Mouse (Mus musculus): ENCODE measurements at regions not wholly inside any gene's neighbourhood (a gene's known extent, or its start where the extent isn't known, plus 50 kb on each side); places are given as distances from the start of the nearest gene placed in this dataset.

DNA sequence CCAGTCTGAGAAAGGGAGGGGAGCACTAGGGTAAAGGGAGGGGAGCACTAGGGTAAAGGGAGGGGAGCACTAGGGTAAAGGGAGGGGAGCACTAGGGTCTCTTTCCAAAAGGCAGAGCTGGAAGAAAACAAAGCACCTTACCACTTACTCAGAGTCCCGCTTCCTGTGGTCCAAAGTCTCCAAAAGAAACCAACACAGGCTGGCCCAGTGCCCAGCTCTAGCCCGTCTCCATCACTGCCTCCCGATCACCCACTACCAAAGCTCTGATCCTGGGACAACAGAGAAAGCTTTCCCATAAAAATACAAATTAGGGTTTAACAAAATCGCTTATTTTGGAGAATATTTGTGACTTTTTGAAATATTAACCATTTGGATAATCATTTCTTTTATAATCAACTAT, 188.4 kb upstream of the Ppp2r2d start:
- TF ChIP-seq POLR2A (IDR thresholded peaks at IDR 0.05; ENCODE audit: insufficient read depth, low read length) = no peak
- Histone ChIP-seq H3K9ac (ENCODE audit: low read depth, poor library complexity, severe bottlenecking) (no peak overlapping the region), H3K4me3 (ENCODE audit: low read depth, low read length) (no peak overlapping the region), H3K4me1 (ENCODE audit: control insufficient read depth, insufficient read depth, low read length) (peaks cover 5% of the 10 kb centered on the region), H3K27ac (ENCODE audit: insufficient read depth, low read length) (no peak overlapping the region), H3K9me3 (replicated peaks; ENCODE audit: control insufficient read depth, insufficient read depth, low read length, poor library complexity, severe bottlenecking) (no peaks in the 10 kb centered on the region; the same call in 1 of the 2 replicates), H3K36me3 (ENCODE audit: control insufficient read depth, insufficient read depth, low read length, poor library complexity, severe bottlenecking) (no peaks in the 10 kb centered on the region), H3K27me3 (ENCODE audit: control insufficient read depth, insufficient read depth, low read length, poor library complexity, severe bottlenecking) (no peaks in the 10 kb centered on the region)

DNA sequence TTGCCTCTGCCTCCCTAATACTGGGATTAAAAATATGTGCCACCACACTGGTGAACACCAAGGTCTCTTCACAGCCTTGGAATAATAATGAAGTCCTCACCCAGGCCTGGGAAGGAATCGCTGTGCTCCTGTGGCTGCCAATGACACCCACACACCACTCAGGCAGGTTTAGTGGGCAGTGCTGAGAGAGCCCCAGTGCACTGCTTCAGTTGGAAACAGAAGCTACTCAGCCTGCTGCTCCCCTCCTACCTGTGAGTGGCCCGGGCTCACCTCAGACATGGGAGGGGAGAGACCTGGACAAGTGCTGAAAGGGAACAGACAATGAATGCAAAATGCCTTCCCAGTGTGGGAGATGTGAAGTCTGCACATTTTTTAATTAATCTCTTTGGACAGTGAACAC, 188.8 kb upstream of the Ppp2r2d start:
- peaks cover 5% of the 10 kb centered on the region for H3K4me1 ChIP-seq (ENCODE audit: control insufficient read depth, insufficient read depth, low read length)
- H3K27me3 ChIP-seq (ENCODE audit: control insufficient read depth, insufficient read depth, low read length, poor library complexity, severe bottlenecking) = no peaks in the 10 kb centered on the region
- no peaks in the 10 kb centered on the region for H3K36me3 ChIP-seq (ENCODE audit: control insufficient read depth, insufficient read depth, low read length, poor library complexity, severe bottlenecking)
- TF ChIP-seq CTCF (IDR thresholded peaks at IDR 0.05; ENCODE audit: low read depth, low read length) (no peak), EP300 (IDR thresholded peaks at IDR 0.05; ENCODE audit: insufficient read depth, low read depth, low read length) (no peak), POLR2A (IDR thresholded peaks at IDR 0.05; ENCODE audit: insufficient read depth, low read length) (no peak)
- no peak overlapping the region for H3K9ac ChIP-seq (ENCODE audit: low read depth, poor library complexity, severe bottlenecking)
- H3K4me3 ChIP-seq (ENCODE audit: low read depth, low read length) = no peak overlapping the region
- H3K9me3 ChIP-seq (replicated peaks; ENCODE audit: control insufficient read depth, insufficient read depth, low read length, poor library complexity, severe bottlenecking) = no peaks in the 10 kb centered on the region; the same call in 1 of the 2 replicates
- H3K27ac ChIP-seq (ENCODE audit: insufficient read depth, low read length) = no peak overlapping the region

DNA sequence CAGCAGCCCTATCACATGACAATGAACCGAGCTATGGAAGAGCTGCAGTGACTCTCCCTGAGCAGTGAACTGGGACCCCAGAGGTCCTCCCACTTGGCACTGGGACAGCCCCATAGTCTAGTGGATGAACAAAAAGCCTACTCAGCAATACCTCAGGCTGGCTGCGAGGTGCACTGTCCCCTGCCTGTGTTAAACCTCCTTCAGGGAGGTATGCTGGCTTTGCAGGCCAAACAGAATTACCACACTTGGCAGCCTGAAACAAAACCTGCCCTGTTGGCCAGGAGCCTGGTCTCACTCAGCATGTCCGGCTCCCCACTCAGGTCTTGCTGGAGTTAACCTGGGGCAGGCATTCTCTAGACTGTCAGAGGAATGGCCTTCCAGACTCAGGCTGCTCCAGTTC, 189.9 kb upstream of the Ppp2r2d start:
- H3K4me1 ChIP-seq (ENCODE audit: control insufficient read depth, insufficient read depth, low read length) = peaks cover 5% of the 10 kb centered on the region
- H3K36me3 ChIP-seq (ENCODE audit: control insufficient read depth, insufficient read depth, low read length, poor library complexity, severe bottlenecking) = no peaks in the 10 kb centered on the region
- H3K9me3 ChIP-seq (replicated peaks; ENCODE audit: control insufficient read depth, insufficient read depth, low read length, poor library complexity, severe bottlenecking) = no peaks in the 10 kb centered on the region; the same call in 1 of the 2 replicates
- H3K9ac ChIP-seq (ENCODE audit: low read depth, poor library complexity, severe bottlenecking) = no peak overlapping the region
- no peak overlapping the region for H3K4me3 ChIP-seq (ENCODE audit: low read depth, low read length)
- no peaks in the 10 kb centered on the region for H3K27me3 ChIP-seq (ENCODE audit: control insufficient read depth, insufficient read depth, low read length, poor library complexity, severe bottlenecking)
- no peak overlapping the region for H3K27ac ChIP-seq (ENCODE audit: insufficient read depth, low read length)
- TF ChIP-seq POLR2A (IDR thresholded peaks at IDR 0.05; ENCODE audit: insufficient read depth, low read length) (no peak), EP300 (IDR thresholded peaks at IDR 0.05; ENCODE audit: insufficient read depth, low read depth, low read length) (no peak), CTCF (IDR thresholded peaks at IDR 0.05; ENCODE audit: low read depth, low read length) (no peak)

DNA sequence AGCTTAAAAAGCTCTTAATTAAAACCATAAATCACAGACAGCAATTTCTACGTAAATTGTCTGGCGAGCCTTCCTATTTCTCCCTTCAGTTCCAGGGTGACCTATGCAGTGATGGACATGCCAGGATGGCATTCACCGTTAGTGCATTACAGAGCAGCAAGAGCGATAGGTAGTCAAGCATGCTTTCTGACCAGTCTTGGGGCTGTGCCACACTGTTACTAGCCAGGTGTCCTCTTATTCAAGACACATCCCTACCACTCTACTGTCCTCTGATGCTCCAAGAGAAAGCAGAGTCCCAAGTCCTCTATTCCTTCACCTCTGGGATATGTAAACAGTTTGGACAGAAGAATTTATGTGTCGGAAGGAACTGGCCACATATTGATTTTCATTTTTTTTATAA, 194.9 kb upstream of the Ppp2r2d start:
- H3K9me3 ChIP-seq (replicated peaks; ENCODE audit: control insufficient read depth, insufficient read depth, low read length, poor library complexity, severe bottlenecking) = no peaks in the 10 kb centered on the region; the same call in 1 of the 2 replicates
- H3K36me3 ChIP-seq (ENCODE audit: control insufficient read depth, insufficient read depth, low read length, poor library complexity, severe bottlenecking) = no peaks in the 10 kb centered on the region
- TF ChIP-seq CTCF (IDR thresholded peaks at IDR 0.05; ENCODE audit: low read depth, low read length) = no peak
- TF ChIP-seq EP300 (IDR thresholded peaks at IDR 0.05; ENCODE audit: insufficient read depth, low read depth, low read length) = no peak
- TF ChIP-seq POLR2A (IDR thresholded peaks at IDR 0.05; ENCODE audit: insufficient read depth, low read length) = no peak
- no peak overlapping the region for H3K9ac ChIP-seq (ENCODE audit: low read depth, poor library complexity, severe bottlenecking)
- no peaks in the 10 kb centered on the region for H3K27me3 ChIP-seq (ENCODE audit: control insufficient read depth, insufficient read depth, low read length, poor library complexity, severe bottlenecking)
- H3K4me1 ChIP-seq (ENCODE audit: control insufficient read depth, insufficient read depth, low read length) = peaks cover 3% of the 10 kb centered on the region
- no peak overlapping the region for H3K4me3 ChIP-seq (ENCODE audit: low read depth, low read length)
- no peak overlapping the region for H3K27ac ChIP-seq (ENCODE audit: insufficient read depth, low read length)

DNA sequence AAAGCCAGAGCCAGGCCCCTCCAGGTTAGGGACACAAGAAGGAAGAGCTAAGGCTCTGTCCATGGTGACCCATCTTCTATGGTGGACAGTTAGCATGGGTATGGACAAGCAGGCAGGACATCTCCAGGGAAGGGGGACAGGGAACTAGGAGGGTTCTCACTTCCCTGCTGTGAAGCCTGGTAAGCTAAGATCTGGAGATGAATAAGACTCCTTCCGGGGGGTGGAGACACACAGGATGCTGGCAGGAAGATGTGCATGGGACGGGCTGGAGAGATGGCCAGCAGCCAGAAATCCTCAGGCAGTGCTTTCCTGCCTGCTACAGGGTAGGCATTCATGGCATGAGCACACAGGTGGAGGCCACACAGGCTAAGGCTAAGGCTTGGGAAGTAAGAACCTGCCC, 198.2 kb upstream of the Ppp2r2d start:
- Histone ChIP-seq H3K9me3 (replicated peaks; ENCODE audit: control insufficient read depth, insufficient read depth, low read length, poor library complexity, severe bottlenecking) (no peaks in the 10 kb centered on the region; the same call in 1 of the 2 replicates), H3K4me1 (ENCODE audit: control insufficient read depth, insufficient read depth, low read length) (no peaks in the 10 kb centered on the region), H3K36me3 (ENCODE audit: control insufficient read depth, insufficient read depth, low read length, poor library complexity, severe bottlenecking) (no peaks in the 10 kb centered on the region), H3K4me3 (ENCODE audit: low read depth, low read length) (no peak overlapping the region), H3K27me3 (ENCODE audit: control insufficient read depth, insufficient read depth, low read length, poor library complexity, severe bottlenecking) (no peaks in the 10 kb centered on the region), H3K9ac (ENCODE audit: low read depth, poor library complexity, severe bottlenecking) (no peak overlapping the region), H3K27ac (ENCODE audit: insufficient read depth, low read length) (no peak overlapping the region)
- no peak for TF ChIP-seq POLR2A (IDR thresholded peaks at IDR 0.05; ENCODE audit: insufficient read depth, low read length)
- no peak for TF ChIP-seq CTCF (IDR thresholded peaks at IDR 0.05; ENCODE audit: low read depth, low read length)
- TF ChIP-seq EP300 (IDR thresholded peaks at IDR 0.05; ENCODE audit: insufficient read depth, low read depth, low read length) = no peak

DNA sequence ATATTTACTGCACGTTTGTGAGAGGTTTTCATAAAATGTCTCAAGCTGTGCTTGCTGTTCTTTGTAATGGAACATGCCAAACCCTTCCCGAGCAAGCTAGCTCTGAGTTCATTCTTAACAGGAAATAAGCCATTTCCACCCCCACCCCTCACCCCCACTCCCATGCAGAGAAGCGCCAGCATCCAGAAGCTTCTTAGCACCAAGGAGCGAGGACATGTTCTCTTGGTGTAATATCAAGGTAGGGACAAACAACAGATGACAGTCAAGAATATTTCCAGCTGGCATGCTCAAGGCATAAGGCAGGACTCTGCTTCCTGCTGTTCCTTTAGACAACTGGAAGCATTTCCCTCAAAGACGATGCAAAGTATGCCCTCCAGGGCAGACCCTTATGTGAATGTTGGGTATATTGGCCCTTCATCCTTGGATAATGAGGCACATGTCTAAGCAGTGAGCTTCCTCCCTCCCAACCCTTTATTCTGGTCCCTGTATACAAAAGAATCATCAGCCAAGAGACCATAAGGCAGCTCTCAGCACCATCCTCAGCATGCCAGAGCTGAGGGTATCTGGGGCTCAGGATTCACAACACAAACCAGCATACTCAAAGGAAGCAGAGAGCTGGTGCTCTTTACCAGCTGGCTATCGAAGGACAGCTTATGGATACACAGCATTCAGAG, 205.2 kb upstream of the Ppp2r2d start:
- TF ChIP-seq CTCF (IDR thresholded peaks at IDR 0.05; ENCODE audit: low read depth, low read length) = no peak
- TF ChIP-seq POLR2A (IDR thresholded peaks at IDR 0.05; ENCODE audit: insufficient read depth, low read length) = no peak
- TF ChIP-seq EP300 (IDR thresholded peaks at IDR 0.05; ENCODE audit: insufficient read depth, low read depth, low read length) = no peak
- no peak overlapping the region for H3K9ac ChIP-seq (ENCODE audit: low read depth, poor library complexity, severe bottlenecking)
- no peaks in the 10 kb centered on the region for H3K36me3 ChIP-seq (ENCODE audit: control insufficient read depth, insufficient read depth, low read length, poor library complexity, severe bottlenecking)

More for the DNA sequence above, 205.2 kb upstream of the Ppp2r2d start:
- no peak overlapping the region for H3K27ac ChIP-seq (ENCODE audit: insufficient read depth, low read length)
- H3K4me3 ChIP-seq (ENCODE audit: low read depth, low read length) = no peak overlapping the region
- H3K9me3 ChIP-seq (replicated peaks; ENCODE audit: control insufficient read depth, insufficient read depth, low read length, poor library complexity, severe bottlenecking) = 0 out of 2 replicates have a peak, but pooled peaks cover 5% of the 10 kb centered on the region
- H3K4me1 ChIP-seq (ENCODE audit: control insufficient read depth, insufficient read depth, low read length) = no peaks in the 10 kb centered on the region
- H3K27me3 ChIP-seq (ENCODE audit: control insufficient read depth, insufficient read depth, low read length, poor library complexity, severe bottlenecking) = no peaks in the 10 kb centered on the region

All from ES-Bruce4 (cell line).